Mouse (Mus musculus): ENCODE measurements around the gene R3hdml.
"Not testable (repeated sequence)": the region's sequence is repeated elsewhere in the genome, so short reads cannot be mapped to it uniquely, and the experiment has no call there.

The R3hdml gene

DNA sequence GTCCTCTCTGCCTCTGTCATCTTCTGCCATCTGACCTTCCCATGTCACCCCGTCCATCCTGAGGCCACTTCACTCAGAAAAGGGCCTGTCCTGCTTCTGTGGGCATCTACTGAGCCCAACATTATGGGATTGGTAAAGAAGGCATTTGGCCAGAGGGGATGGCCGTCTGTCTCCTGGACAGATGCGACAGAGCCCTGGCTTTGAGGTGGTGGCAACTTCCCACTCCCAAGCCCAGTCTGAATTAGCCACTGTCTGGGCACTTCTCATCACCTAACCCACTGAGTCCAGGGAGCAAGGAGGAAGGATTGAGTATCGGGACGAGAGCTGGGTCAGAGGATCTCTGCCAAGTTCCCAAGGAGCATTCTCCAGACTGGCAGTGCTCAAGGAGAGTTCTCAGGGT lies at the start of gene R3hdml:
R3hdml (plus strand) TSS at position 301 of the 400 bp plus-strand sequence.
- no peak for DNase-seq (ENCODE audit: extremely low read depth, low read depth)

DNA sequence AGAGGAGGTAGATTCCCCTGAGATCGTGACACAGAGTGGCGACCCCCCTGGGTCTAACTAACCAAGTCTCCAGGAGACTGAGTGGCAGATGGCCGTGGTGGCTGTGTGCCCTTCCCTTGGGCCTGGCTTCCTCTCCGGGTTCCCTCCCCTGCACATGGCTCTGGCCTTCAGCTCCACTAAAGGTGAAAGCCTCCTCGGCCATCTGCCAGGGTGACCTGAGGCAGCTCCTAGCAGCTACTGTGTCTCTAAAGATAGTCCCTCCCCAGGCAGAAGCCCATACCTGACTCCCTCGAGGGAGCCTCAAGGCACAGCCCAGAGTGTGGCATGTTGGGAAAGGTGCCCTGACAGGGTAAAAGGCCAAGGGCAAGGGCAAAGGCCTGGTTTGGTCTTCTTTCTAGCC lies 48.6 kb upstream of the R3hdml start:
- no peak for DNase-seq (ENCODE audit: extremely low read depth, low read depth)

DNA sequence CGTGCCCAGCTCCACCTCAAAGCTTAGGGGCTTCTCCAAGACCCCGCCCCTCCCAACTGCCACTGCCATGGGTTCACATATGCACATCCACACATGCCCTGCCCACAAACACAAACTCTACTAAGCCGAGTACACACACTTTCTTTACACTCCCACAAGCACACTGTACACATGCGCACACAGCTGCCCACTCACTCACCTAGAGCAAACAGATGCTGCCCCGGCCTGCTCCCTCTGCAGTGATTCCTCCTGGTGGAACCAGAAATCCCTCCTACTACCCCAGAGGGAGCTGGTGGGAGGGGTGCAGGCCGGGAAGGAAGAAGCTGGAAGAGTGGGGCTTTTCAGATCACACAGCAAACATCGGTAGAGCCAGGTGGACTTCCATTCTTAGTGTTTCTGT lies 48.1 kb upstream of the R3hdml start:
- DNase-seq (ENCODE audit: extremely low read depth, low read depth) = no peak

DNA sequence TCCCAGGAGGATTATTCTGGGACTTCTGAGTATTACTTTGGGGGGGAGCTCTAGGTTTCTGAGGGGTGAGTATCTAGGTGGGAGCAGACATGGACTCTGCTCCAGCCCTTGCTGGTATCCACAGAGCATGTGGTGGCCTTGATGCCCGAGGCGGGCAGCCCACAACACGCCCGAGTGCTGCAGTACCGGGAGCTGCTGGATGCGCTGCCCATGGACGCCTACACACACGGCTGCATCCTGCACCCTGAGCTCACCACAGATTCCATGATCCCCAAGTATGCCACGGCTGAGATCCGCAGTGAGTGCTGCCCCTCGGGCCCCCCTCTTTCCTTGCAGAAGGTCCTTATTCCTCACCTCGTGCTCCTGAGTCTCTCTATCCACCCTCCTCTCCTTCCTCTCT lies 44.7 kb upstream of the R3hdml start:
- DNase-seq (ENCODE audit: extremely low read depth, low read depth) = no peak

DNA sequence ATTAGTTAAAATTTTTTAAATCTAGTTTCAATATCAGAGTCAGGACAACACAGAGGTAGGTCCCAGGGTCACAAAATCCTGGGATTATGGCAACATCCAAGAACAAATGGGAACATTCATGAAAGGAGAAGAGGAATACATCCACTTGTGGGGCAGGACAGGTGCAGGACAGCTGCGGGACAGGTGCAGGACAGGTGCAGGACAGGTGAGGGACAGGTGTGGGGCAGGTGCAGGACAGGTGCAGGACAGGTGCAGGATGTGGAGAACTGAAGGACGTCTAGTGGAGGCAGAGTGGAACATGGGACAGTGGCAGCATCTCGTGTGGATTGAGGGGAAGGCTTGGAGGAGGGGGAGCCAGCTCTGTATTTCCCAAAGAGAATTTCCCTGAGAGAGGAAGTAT lies 42.8 kb upstream of the R3hdml start:
- no peak for DNase-seq (ENCODE audit: extremely low read depth, low read depth)

DNA sequence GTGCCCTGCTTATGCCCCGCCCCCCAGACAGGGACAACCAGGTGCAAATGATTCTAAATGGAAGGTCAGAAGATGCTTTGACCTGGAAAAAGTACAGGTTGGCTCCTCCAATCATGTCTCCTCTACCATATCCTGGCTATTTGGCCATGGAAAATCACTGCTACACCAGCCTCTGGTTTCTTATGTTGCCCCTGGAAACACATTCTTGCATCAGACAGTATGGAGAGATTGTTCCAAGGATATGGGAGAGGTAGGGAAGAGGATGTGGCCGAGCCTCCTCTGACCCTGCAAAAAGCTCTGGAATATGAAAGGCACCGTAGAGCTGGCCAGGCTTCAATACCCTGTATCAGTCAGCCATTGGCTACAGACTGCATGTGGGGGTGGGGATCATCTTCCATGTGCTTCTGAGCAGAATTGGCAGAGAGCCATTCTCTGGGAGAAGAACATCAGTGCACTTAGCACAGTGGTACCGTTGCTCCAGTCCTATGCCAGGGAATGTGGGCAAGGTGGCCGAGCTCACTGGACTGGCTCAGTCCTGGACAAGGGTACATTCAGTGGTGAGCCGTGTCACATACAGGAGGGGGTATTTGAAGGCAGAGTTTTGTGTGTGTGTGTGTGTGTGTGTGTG lies 41.3 kb upstream of the R3hdml start:
- no peak for DNase-seq (ENCODE audit: extremely low read depth, low read depth)

DNA sequence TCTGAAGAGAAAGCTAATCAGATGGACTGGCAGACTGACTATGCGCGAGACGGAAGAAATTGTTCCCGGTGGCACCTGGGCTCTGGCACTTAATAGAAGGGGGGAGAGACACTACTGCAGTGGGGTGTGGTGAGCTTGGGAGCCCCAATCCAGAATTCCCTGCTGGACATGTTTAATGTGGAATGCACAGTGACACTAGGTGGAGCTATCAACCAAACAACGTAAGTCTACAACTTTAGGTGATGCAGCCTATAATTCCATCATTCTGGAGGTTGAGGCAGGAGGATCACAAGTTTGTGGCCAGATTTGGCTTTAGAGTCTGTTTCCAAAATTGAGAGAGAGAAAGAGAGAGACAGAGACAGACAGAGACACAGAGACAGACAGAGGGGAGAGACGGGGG lies 39.4 kb upstream of the R3hdml start:
- DNase-seq (ENCODE audit: extremely low read depth, low read depth) = no peak

DNA sequence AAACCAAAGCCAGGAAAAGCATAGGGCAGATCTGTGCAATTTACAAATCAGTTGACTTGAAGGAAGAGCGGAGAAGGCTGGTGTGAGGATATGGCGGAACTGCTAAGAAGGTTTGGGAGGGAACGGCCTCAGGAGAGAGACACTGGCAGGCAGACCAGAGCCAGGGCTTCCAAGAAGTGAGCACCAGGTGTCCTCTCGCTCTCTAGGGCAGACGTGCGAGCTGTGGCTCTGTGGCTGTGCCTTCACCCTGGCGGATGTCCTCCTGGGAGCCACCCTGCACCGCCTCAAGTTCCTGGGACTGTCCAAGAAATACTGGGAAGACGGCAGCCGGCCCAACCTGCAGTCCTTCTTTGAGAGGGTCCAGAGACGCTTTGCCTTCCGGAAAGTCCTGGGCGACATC lies 38.7 kb upstream of the R3hdml start:
- no peak for DNase-seq (ENCODE audit: extremely low read depth, low read depth)

DNA sequence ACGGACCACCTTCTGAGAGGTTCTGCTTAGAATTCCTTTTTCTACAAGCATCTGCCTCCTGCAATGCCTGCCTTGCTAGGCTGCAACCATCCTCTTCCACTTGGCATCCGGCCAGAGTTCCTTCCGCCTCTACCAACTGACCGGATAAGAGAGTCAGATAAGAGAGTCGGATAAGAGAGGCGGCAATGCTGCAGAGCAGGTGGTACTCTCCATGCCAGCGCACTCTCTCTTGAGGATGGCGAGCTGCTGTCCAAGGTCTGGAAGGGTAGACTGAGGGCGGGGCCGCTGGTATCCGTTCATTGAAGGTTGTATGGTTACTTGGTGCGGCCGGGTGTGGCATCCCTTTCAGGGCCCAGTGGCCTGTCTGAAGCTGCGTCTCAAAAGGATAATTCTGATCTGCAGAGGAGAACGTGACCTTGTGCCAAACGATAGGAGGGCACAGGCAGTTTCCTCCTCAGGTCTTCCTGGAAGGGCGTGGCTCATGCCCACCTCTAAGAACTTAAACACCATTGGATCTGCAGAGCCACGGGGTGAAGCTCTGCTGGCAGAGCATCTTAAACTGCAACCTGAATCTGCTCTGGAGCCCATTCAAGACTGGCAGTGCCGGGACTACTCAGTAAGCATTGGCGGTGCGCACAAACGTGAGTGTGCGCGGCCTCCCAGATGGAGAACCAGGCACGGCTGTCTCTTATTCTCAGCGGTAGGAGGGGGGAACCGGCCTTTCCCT lies 33.4 kb upstream of the R3hdml start:
- no peak for DNase-seq (ENCODE audit: extremely low read depth, low read depth)

DNA sequence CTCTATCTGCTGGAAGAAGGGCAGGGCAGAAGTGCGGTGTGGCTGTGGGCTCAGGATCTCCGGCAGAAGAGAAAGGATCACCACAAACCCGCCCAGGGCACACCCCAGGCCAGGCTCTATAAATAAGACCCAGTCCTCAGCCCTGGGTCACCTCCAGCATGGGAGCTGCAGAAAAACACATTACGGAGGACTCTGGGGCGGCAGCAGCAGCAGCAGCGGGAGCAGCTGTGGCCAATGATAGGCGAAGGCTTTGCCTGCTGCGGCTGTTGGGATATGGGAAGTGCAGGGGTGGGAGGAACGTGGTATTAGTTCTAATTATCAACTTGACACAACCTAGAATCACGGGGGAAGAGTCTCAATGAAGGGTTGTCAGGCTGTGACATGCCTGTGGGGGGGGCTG lies 32.7 kb upstream of the R3hdml start:
- DNase-seq (ENCODE audit: extremely low read depth, low read depth) = peak; percentile 4

DNA sequence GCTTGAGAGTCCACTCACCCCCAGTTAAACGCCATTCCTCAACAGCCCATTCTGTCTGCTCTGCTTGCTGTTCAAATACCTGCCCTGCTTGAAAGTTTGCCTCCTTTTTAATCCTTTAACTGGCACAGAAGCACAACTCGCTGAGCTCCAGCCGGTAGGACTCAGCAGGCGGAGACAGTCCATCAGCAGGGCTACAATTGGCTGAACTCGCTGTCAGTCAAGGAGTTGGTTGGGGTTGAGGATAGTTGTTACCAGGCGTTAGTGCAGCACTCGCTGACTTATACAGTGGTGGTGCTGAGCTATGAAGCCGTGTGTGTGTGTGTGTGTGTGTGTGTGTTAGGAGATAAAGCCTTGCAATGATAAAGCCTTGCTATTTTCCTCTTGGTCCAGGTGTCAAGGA lies 31.5 kb upstream of the R3hdml start:
- DNase-seq (ENCODE audit: extremely low read depth, low read depth) = no peak

DNA sequence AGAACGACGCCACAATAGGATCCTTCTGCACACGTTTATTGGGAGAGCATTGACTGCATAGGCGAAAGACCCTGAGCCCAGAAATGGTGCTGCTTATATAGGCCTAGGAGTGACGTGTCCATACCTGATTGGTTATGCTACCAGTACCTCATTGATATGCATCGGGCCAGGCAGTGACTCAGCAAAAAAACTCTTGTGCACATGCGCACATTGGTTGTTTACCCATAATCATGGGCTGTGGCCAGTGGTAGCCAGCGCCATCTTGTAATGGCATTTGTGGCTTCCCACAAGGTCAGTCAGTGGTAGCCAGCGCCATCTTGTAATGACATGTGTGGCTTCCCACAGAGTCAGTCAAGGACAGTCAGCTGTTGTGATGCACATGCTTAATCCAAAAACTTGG lies 30.8 kb upstream of the R3hdml start:
- DNase-seq (ENCODE audit: extremely low read depth, low read depth) = not testable (repeated sequence)

DNA sequence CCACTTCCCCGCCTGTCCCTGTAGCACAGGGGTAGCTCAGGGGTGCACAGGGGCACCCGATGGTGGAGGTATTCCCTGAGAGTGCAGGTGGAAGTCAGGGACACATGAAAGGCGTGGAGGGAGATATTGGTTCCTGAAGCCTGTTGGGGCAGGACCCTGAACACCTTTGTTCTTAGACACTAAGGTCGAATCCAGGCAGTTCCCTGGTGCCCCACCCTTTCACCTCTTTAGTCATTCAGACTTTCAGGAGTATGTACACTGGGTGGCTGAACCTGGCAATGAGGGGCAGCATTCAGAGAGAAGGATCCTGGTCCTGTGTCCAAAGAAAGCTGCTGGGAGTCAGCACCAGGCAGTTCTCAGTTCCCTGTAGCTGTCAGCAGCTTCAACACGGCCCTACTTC lies 29.7 kb upstream of the R3hdml start:
- DNase-seq (ENCODE audit: extremely low read depth, low read depth) = no peak

DNA sequence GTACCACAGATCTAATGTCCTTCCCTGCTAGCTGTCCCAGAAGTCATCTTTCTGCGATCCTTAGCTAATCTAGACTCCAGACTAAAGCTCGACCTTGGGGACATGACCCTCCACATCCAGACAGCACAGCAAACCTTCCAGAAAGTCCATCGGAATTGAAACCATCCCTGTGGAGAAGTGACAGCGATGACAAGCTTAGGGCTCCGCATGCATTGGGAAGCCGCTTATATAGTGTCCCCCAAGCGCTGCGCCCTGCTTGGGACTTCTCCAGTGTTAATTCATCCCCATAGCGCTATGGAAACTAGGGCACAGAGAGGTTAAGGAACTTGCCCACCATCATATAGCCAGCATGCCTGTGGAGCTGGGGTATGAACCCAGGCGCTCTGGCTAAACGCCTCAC lies 29.3 kb upstream of the R3hdml start:
- DNase-seq (ENCODE audit: extremely low read depth, low read depth) = no peak

DNA sequence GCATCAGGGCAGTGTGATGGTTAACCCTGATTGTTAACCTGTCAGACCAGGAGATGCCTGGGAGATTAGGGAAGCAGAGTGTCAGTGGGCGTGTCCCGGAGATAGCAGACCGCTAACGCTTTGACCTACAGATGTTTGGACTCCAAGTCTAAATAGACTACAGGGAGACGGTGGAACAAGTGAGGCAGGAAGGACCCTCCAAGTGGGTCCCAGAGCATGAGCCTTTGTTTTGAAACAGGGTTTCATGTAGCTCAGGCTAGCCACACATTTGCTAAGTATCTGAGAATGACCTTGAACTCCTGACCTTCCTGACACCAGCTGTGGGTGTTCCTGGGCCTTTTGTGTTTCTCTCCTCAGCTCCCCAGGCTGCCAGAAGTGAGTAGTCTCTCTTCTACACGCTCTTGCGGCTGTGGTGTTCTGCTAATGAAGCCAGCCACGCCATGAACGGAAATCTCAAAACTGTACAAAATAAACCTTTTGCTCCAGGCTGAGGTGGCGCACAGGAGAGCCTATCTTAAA lies 28.8 kb upstream of the R3hdml start:
- DNase-seq (ENCODE audit: extremely low read depth, low read depth) = no peak

DNA sequence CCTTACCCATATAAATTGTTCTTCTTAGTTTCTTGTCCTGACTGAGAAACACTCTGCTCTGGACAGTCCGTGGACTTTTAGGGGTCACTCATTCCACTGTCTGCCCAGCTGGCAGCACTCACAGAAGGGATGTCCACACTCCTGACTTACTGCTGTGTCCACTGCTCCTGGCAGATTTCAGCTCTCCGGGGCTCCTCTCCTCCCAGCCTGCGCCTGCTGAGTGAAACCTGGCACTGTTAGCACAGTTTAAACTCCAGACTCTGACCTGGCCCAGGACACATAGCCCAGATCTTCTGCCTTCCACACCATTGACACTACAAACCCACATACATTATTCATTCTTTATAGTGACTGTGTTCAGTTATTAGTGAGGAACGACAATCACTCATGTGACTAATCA lies 28.1 kb upstream of the R3hdml start:
- DNase-seq (ENCODE audit: extremely low read depth, low read depth) = no peak

DNA sequence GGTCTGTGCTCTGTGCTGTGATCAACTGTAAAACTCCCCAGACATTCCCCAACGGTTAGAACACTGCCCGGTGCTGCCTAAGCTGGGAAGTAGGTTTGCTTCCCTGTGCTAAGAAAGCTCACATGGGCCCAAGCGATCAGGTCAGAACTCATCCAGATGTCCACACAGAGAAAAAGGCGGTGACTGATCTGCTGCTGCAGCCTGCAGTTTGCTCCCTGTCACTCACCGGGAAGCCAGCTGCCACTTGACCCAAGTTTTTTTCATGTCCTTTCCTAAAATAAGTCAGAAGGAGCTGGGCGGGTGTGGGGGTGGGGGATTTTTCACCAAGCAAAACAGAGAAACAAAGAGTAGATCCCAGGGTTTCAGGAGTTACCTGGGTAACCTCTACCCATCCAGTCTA lies 27.6 kb upstream of the R3hdml start:
- DNase-seq (ENCODE audit: extremely low read depth, low read depth) = no peak

DNA sequence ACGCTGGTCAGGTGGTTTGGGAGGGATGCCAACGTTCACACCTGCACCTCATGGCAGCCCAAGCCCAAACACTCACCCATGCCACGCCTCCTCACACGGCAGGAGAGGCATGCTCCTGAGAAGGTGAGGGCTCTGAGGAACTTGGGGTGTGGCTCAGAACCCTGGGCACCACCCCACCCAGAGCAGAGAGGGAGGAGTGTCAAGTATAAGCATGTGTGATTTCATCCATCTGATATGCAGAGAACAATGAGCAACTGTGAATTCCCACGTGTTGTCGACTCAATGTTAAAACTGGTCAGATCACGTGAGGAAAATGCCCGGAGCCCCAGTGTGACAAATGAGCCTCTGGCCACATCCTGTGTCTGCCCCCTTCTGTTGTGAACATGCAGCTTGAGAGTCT lies 25.3 kb upstream of the R3hdml start:
- DNase-seq (ENCODE audit: extremely low read depth, low read depth) = no peak

DNA sequence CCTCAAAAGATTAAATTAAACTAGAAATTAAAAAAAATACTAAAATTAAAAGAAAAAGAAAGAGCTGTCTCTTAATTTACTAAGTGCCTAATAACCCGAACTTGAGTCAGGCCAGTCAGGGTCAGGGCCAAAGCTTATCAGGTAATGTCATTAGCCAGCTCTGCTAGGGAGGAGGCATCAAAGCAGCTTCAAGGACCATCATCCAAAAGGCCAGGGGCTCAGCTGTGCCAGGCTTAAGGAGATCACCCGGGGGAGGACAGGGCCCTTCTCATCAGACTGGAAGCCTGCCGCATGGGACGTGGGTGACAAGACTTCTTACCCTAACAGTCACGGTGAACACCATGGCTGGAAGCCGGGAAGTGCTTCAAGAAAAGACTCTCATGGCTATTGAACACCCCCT lies 24.5 kb upstream of the R3hdml start:
- no peak for DNase-seq (ENCODE audit: extremely low read depth, low read depth)

DNA sequence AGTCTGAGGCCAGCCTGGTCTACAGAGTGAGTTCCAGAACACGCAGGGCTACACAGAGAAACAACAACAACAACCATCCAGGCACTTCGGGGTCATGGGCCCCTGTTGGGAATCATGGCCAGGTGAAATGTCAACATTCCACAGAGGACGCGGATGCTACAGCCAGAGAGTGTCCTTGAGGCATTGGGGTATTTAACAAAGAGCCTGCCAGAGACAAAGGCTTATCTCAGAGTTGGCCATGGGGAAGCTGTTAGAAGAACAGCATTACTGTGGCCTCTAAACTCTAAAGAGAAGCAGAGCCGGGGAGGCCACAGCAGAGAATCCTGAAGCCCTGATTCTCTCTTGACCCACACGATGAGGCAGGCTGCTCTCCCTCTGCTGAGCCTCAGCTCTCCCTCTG lies 23.3 kb upstream of the R3hdml start:
- no peak for DNase-seq (ENCODE audit: extremely low read depth, low read depth)

DNA sequence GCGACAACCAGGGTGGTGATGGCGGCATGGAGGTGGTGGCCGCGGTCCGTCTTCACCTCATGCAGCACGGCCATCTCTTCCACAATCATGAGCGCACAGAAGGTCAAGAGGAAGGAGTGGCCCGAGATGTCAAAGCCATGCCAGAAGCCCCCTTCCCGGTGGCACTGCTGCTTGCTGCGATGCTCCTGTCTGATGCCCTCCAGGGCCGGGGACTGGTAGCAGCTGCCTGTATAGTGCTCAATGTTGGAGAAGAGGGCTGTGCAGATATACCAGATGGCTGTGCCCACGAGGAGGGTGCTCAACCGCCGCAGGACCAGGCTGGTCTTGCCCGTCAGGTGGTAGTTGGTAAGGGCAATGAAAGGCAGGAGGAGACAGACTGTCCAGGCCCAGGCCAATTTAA lies 22.4 kb upstream of the R3hdml start:
- no peak for DNase-seq (ENCODE audit: extremely low read depth, low read depth)

DNA sequence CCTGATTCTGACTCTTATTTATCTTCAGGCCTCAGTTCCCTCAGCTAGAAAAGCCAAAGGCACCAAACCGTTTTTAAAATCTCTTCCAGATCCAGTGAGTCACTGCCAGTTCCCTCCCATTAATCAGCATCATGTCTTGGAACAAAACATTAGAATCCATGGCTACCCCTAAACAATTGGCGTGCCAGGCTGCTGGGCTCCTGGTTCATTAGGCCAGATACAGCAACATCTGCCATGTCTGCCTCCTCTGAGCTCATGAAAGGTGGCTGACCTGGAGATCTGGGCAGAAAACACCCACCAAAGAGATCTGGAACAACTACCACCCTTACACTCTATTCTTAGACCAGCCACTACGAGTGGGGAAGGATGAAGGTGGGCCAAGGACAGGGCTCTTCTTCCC lies 21.0 kb upstream of the R3hdml start:
- no peak for DNase-seq (ENCODE audit: extremely low read depth, low read depth)
